Mouse (Mus musculus) midbrain, embryonic 15.5 days (tissue): ENCODE data around the gene Bloc1s5. TPM values are rescaled to one million over a fixed set of nuclear protein-coding genes. Genes with fewer than 3 reads are reported as not detected.

Experiments used
- ATAC-seq: fragments of 200-750 bp; cut with Nextera tagmentation; replicated peaks from 2 replicates; pipeline ENCODE4 v1.8.0; 2017; ENCODE audit warnings: moderate TSS enrichment
- H3K27ac ChIP-seq: fragments of 300-500 bp; sonication (generic); 2 replicates; pipeline ENCODE4 v1.5.1; 2015; ENCODE audit warnings: mild to moderate bottlenecking, inconsistent platforms
- H3K27me3 ChIP-seq: fragments of 300-500 bp; sonication (generic); replicated peaks from 2 replicates; pipeline ENCODE4 v1.6.1; 2015; ENCODE audit warnings: inconsistent platforms
- H3K36me3 ChIP-seq: fragments of 300-500 bp; sonication (generic); replicated peaks from 2 replicates; pipeline ENCODE4 v1.6.1; 2015; ENCODE audit warnings: inconsistent platforms
- H3K4me1 ChIP-seq: fragments of 300-500 bp; sonication (generic); 2 replicates; pipeline ENCODE4 v1.6.1; 2015; ENCODE audit warnings: inconsistent platforms
- H3K4me2 ChIP-seq: fragments of 300-500 bp; sonication (generic); 2 replicates; pipeline ENCODE4 v1.6.1; 2015; ENCODE audit warnings: inconsistent platforms, mild to moderate bottlenecking, moderate library complexity
- H3K4me3 ChIP-seq: fragments of 300-500 bp; sonication (generic); 2 replicates; pipeline ENCODE4 v1.5.1; 2015; ENCODE audit warnings: mild to moderate bottlenecking, inconsistent platforms
- H3K9ac ChIP-seq: fragments of 300-500 bp; sonication (generic); 2 replicates; pipeline ENCODE4 v1.6.1; 2015; ENCODE audit warnings: mild to moderate bottlenecking, inconsistent platforms
- H3K9me3 ChIP-seq: fragments of 300-500 bp; sonication (generic); 2 replicates; pipeline ENCODE4 v1.6.1; 2016; ENCODE audit warnings: inconsistent platforms
- WGBS: fragments of 180-500 bp; shearing (Covaris S2); methylation state at CpG from one replicate; pipeline ENCODE4 v1.1.7; 2015; ENCODE audit warnings: mixed read lengths; 5-methylcytosine and 5-hydroxymethylcytosine counted together
- polyA plus RNA-seq: library from polyadenylated mRNA; unstranded; fragments of >200 nt; fragmentation: Nextera tagmentation; extraction: Ambion mirVana; gene quantifications from 2 replicates; pipeline ENCODE4 v1.2.1, GENCODE M21; 2015

Gene Bloc1s5
- polyA plus RNA-seq, 1 experiment from 2014 or later: 21.0 TPM

DNA sequence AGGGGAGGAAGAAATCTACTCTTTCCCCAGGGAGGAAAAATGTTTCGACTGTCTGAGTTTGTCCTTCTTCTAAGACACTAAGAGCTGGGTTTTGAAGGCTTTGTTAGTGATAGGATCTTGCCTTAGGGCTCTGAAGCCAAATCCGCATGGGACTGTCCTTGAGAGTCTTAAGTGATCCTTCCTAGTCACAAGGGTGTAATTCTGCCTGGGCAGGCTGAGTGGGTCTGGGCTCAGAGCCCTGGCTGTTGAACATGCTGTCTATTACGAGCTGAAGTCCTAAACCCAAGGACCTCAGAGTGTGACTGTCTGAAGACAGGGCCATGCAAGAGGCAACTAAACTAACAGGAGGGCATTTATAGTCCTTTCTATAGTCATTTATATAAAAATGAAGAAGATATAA, 89.4 kb downstream of the Bloc1s5 start:
- no peak overlapping the region for H3K9ac ChIP-seq
- no peak overlapping the region for H3K4me3 ChIP-seq
- no peaks in the 10 kb centered on the region for H3K27me3 ChIP-seq
- ATAC-seq: no peak
- no peak overlapping the region for H3K27ac ChIP-seq
- no peak overlapping the region for H3K4me2 ChIP-seq
- H3K36me3 ChIP-seq: no peaks in the 10 kb centered on the region
- H3K9me3 ChIP-seq: no peaks in the 10 kb centered on the region
- no peaks in the 10 kb centered on the region for H3K4me1 ChIP-seq
- WGBS: 73% methylated on average over 3 of the region's 3 CpGs

DNA sequence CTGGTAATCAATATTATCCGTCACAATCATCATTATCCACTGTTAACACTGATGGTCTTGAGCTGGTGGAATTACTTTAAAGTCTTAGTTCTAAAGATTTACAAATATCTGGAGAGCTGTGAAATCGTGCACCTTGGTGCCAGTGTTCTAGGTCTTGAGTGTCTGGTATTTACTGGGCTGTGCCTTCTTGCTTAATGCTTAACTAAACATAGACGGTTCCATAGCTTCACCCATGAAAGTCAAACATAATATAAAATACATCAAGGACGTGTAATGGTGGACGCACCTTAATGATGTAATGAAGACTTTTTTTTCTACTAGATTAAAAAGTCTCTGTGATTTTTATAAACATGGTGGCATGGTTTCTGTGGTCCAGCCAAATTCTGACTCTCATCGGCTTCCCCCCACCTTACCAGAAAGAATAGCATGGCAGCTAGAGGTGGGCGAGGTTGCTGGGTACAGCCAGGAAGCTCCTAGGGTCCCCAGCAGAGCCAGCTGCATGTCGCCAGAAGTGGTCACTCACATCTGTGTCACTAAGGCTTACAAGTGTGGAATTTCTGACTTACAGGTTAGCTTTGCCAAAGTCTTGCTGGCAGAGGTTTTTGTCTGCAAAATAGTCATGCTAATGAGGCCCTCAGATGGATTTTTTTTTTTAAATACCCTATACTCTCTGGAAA, 90.0 kb downstream of the Bloc1s5 start:
- WGBS: 86% methylated on average over 8 of the region's 8 CpGs
- Histone ChIP-seq H3K9me3 (no peaks in the 10 kb centered on the region), H3K9ac (no peak overlapping the region), H3K4me1 (no peaks in the 10 kb centered on the region), H3K27me3 (no peaks in the 10 kb centered on the region), H3K4me2 (no peak overlapping the region), H3K36me3 (no peaks in the 10 kb centered on the region), H3K4me3 (no peak overlapping the region), H3K27ac (no peak overlapping the region)
- no peak for ATAC-seq

DNA sequence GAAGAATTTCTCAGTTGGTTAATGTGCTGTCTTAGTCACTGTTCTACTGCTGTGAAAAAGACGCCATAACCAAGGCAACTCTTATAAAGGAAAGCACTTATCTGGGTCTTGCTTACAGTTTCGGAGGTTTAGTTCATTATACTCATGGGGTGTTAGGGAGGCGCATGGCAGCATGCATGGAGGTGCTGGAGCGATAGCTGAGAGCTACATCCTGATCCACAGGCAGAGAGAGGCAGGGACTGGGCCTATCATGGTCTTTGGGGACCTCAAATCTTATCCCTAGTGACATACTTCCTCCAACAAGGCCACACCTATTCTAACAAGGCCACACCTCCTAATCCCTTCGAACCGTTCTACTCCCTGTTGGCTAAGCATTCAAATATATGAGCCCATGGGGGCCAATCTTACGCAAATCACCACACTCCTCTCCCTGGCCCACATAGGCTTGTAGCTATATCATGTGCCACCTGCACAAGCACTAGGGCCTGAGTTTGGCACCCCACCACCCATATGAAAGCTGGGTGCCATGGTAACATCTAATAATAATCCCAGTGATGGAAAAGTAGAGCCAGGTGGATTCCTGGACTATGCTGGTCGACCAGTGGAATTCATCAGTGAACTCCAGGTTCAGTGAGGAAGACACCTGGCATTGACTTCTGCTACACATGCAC, 91.3 kb downstream of the Bloc1s5 start:
- Histone ChIP-seq H3K9me3 (no peaks in the 10 kb centered on the region), H3K36me3 (no peaks in the 10 kb centered on the region), H3K27me3 (no peaks in the 10 kb centered on the region), H3K9ac (no peak overlapping the region), H3K4me1 (no peaks in the 10 kb centered on the region), H3K4me3 (no peak overlapping the region), H3K27ac (no peak overlapping the region), H3K4me2 (no peak overlapping the region)
- no peak for ATAC-seq
- 68% methylated on average over 8 of the region's 8 CpGs for WGBS

Other genes starting within 250 kb of the Bloc1s5 start
- gene Txndc5, start 106.3 kb downstream of the Bloc1s5 start, polyA plus RNA-seq: 82.2 and 89.0 TPM in 2 replicates
- 106 and 107 TPM in 2 replicates for gene Eef1e1, start 23.9 kb upstream of the Bloc1s5 start, polyA plus RNA-seq